Mouse (Mus musculus) heart, embryonic 13.5 days (tissue): ENCODE results near the gene Gm28919. TPM values are rescaled to one million over a fixed set of nuclear protein-coding genes. Genes with fewer than 3 reads are reported as not detected.
"Not testable (repeated sequence)": the region's sequence is repeated elsewhere in the genome, so short reads cannot be mapped to it uniquely, and the experiment has no call there.

Experiments
- ATAC-seq: fragments of 200-750 bp; cut with Nextera tagmentation; 2 replicates; pipeline ENCODE4 v1.8.0; 2017; ENCODE audit warnings: moderate TSS enrichment; ENCODE audit not compliant: insufficient number of reproducible peaks, low FRiP score, low TSS enrichment; ENCODE audit errors: extremely low read depth
- H3K27ac ChIP-seq: fragments of 300-500 bp; sonication (generic); replicated peaks from 2 replicates; pipeline ENCODE4 v1.5.1; 2015; ENCODE audit warnings: moderate library complexity, mild to moderate bottlenecking, inconsistent platforms
- H3K27me3 ChIP-seq: fragments of 300-500 bp; sonication (generic); replicated peaks from 2 replicates; pipeline ENCODE4 v1.6.1; 2015; ENCODE audit warnings: mild to moderate bottlenecking, inconsistent platforms
- H3K36me3 ChIP-seq: fragments of 300-500 bp; sonication (generic); 2 replicates; pipeline ENCODE4 v1.6.1; 2015; ENCODE audit warnings: mild to moderate bottlenecking, inconsistent platforms
- H3K4me1 ChIP-seq: fragments of 300-500 bp; sonication (generic); 2 replicates; pipeline ENCODE4 v1.6.1; 2015; ENCODE audit warnings: inconsistent platforms
- H3K4me2 ChIP-seq: fragments of 300-500 bp; sonication (generic); 2 replicates; pipeline ENCODE4 v1.6.1; 2015; ENCODE audit warnings: inconsistent platforms, mild to moderate bottlenecking, moderate library complexity
- H3K4me3 ChIP-seq: fragments of 300-500 bp; sonication (generic); 2 replicates; pipeline ENCODE4 v1.5.1; 2015; ENCODE audit warnings: moderate library complexity, mild to moderate bottlenecking, inconsistent platforms
- H3K9ac ChIP-seq: fragments of 300-500 bp; sonication (generic); 2 replicates; pipeline ENCODE4 v1.6.1; 2015; ENCODE audit warnings: inconsistent platforms, mild to moderate bottlenecking, moderate library complexity
- H3K9me3 ChIP-seq: fragments of 300-500 bp; sonication (generic); 2 replicates; pipeline ENCODE4 v1.6.1; 2016; ENCODE audit warnings: inconsistent platforms
- WGBS: fragments of 180-500 bp; shearing (Covaris S2); methylation state at CpG from one replicate; pipeline ENCODE4 v1.1.7; 2015; ENCODE audit warnings: mixed read lengths; 5-methylcytosine and 5-hydroxymethylcytosine counted together
- polyA plus RNA-seq: library from polyadenylated mRNA; unstranded; fragments of >200 nt; fragmentation: Nextera tagmentation; extraction: Ambion mirVana; gene quantifications from 2 replicates; pipeline ENCODE4 v1.2.1, GENCODE M21; 2015

The Gm28919 gene
- polyA plus RNA-seq, result not detected in 2 replicates

- not testable (repeated sequence) for H3K4me1 ChIP-seq, H3K4me3 ChIP-seq, ATAC-seq, H3K4me2 ChIP-seq, H3K9ac ChIP-seq, H3K9me3 ChIP-seq, H3K27me3 ChIP-seq, H3K27ac ChIP-seq, H3K36me3 ChIP-seq
- WGBS, result 67% methylated on average over 1 of the region's 7 CpGs
Measured at GRCm38 (mm10) chrY:6583246-6583645, at the start of gene Gm28919. Gm28919 (plus strand) TSS chrY:6583546.

Other genes starting within 250 kb of the Gm28919 start
- gene Gm21719, start 99.3 kb downstream of the Gm28919 start, polyA plus RNA-seq, result not detected in 2 replicates